Mouse (Mus musculus): Measurements from ENCODE around the gene Cmtr2.

DNA sequence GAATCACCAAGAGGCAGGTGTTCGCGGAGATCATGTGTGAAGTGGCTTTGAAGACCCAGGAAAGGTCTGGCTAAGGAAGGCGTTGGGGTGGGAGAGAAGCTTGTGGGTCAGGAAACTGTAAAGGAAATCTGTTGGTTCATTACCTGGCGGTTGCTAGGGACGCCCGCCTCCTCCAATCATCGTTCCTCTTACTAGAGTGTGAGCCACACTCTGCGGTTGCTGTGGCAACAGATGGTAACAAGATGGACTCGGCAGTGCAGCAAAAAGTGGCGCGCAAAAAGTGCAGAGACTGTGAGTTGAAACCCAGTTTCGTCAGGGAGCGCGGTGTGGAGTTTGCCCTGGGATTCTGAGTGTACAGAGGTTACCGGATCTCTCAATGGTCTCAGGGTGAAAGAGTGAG is 51.3 kb downstream of the Cmtr2 start, which contains the start of gene Hydin:
- TF ChIP-seq CTCF (IDR thresholded peaks at IDR 0.05) (no peak), POLR2A (IDR thresholded peaks at IDR 0.05; ENCODE audit: insufficient read depth, low read depth, low read length) (no peak), EP300 (IDR thresholded peaks at IDR 0.05; ENCODE audit: insufficient read depth, low read depth, low read length) (no peak)
